ENCODE assay signal across 8 mouse cellular contexts in the genomic region with DNA sequence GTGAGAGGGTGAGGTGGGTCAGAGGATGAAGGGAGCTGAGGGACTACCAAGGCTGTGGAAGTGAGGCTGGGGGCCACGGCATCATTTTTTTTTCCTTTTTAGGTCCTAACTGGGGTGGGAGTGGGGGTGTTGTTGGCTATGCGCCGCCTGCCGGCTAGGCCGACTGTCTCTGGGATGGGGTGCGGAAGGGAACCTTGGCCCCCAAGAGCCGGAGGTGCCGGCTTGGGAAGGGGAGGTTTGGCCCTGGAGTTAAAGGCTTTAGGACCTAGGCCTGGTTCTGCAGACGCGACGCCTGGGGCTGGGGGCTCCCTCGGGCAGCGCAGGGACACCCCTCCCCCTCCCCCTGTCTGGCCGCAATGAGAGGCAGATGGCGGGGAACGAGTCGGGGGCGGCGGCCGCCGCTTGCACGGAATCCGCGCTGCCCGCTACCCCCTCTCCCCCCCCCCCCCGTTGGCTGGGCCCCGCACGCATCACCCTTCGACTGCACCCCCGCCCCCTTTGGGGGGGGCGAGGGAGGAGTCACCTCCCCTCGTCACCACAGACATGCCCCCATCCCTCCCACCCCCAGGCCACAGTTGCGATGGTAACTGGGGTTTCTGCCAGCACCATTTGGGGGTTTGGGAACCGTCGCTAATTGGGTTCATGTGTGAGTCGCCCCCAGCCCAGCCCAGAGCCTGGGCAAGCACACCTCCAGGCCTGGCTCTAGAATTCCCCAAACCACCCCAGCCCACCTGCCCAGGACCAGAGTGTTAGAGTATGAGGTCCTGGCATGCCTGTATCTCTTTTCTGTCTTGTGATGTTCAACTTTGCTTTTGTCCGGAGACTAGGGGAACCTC. TPM values are rescaled to one million over a fixed set of nuclear protein-coding genes. Genes with fewer than 3 reads are reported as not detected.
DNase-seq lines count a peak whose midpoint lies in the region; ATAC-seq lines count a peak whose summit lies in the region.

No protein-coding gene starts in this region.

- under 1% methylated on average over 19 of the region's 37 CpGs for WGBS in kidney, embryonic 16.5 days
- 0% methylated on average over 23 of the region's 37 CpGs for WGBS in midbrain, embryonic 11.5 days

- peak overlapping the region; percentile 83 for H3K4me2 ChIP-seq in kidney, embryonic 16.5 days (replicated peaks; ENCODE audit: low read depth, low read length)
- peak overlapping the region; percentile 89 for H3K4me2 ChIP-seq in midbrain, embryonic 11.5 days

- intact Hi-C loops in left cerebral cortex, postnatal 4 days (cut with DNase I): no loop called here
- intact Hi-C loops in gastrocnemius, postnatal 36 days (cut with DNase I): no loop called here

- H3K4me1 ChIP-seq in kidney, embryonic 16.5 days (ENCODE audit: insufficient read depth, low read length): peaks cover 42% of the 10 kb centered on the region
- peaks cover 35% of the 10 kb centered on the region for H3K4me1 ChIP-seq in midbrain, embryonic 11.5 days (ENCODE audit: control insufficient read depth, insufficient read depth, low read length)

- H3K9me3 ChIP-seq in kidney, embryonic 16.5 days (ENCODE audit: low read length): no peaks in the 10 kb centered on the region
- H3K9me3 ChIP-seq in midbrain, embryonic 11.5 days (ENCODE audit: control insufficient read depth, low read length): no peaks in the 10 kb centered on the region

- peak overlapping the region; percentile 53 for H3K4me3 ChIP-seq in kidney, embryonic 16.5 days (ENCODE audit: low read length)
- peak overlapping the region; percentile 45 for H3K4me3 ChIP-seq in midbrain, embryonic 11.5 days (ENCODE audit: low read depth, low read length)

- peak overlapping the region; percentile 98 for H3K27ac ChIP-seq in kidney, embryonic 16.5 days (ENCODE audit: low read length)
- no peak overlapping the region for H3K27ac ChIP-seq in midbrain, embryonic 11.5 days (ENCODE audit: low read depth, low read length)

- peak overlapping the region; percentile 75 for H3K9ac ChIP-seq in kidney, embryonic 16.5 days (replicated peaks; ENCODE audit: low read length)
- peak overlapping the region; percentile 68 for H3K9ac ChIP-seq in midbrain, embryonic 11.5 days (ENCODE audit: low read length)

- H3K36me3 ChIP-seq in kidney, embryonic 16.5 days (ENCODE audit: insufficient read depth, low read length): 0 out of 2 replicates have a peak, but pooled peaks cover 6% of the 10 kb centered on the region
- H3K36me3 ChIP-seq in midbrain, embryonic 11.5 days (ENCODE audit: control insufficient read depth, insufficient read depth, low read length): no peaks in the 10 kb centered on the region

- H3K27me3 ChIP-seq in kidney, embryonic 16.5 days (ENCODE audit: insufficient read depth, low read length): no peaks in the 10 kb centered on the region
- H3K27me3 ChIP-seq in midbrain, embryonic 11.5 days (ENCODE audit: control insufficient read depth, insufficient read depth, low read length): peaks cover 19% of the 10 kb centered on the region

- DNase-seq in left cerebral cortex, postnatal 4 days: peak; percentile 81
- no peak for DNase-seq in left cerebral cortex, adult 18-20 months (ENCODE audit: low spot score in 2 of 2)
- peak; percentile 53 for DNase-seq in embryo, embryonic 10 days (ENCODE audit: low spot score)
- peak; percentile 19 to 35 for DNase-seq in gastrocnemius, postnatal 36 days
- DNase-seq in midbrain, embryonic 11.5 days (ENCODE audit: low spot score, missing footprints): peak; percentile 94
- no peak for DNase-seq in c-Kit-positive CD71-positive TER-119-positive erythroid progenitor cells, embryonic 14.5 days (ENCODE audit: low spot score)
- no peak for DNase-seq in frontal cortex, adult 2 months (ENCODE audit: extremely low spot score in 1 of 2, low spot score in 1 of 2)

- no peak for ATAC-seq in kidney, embryonic 16.5 days (ENCODE audit: low FRiP score, low TSS enrichment)
- peak; percentile 38 for ATAC-seq in midbrain, embryonic 11.5 days (ENCODE audit: low FRiP score)

RNA-seq across cellular contexts. Expression of a gene that starts 2.5 kb away (rescaled TPM):
- total RNA-seq in left cerebral cortex, postnatal 4 days (2021): 1 to 10 TPM; 8.2 TPM
- 1 to 10 TPM; 3.0 to 3.3 TPM for total RNA-seq in left cerebral cortex, adult 18-20 months (2021)
- total RNA-seq in gastrocnemius, postnatal 36 days (2021): 1 to 10 TPM; 3.3 TPM
- polyA plus RNA-seq in kidney, embryonic 16.5 days (2015; fragmentation: Nextera tagmentation; extraction: Ambion mirVana): 38.2 and 38.7 TPM in 2 replicates
- 9.9 and 11.5 TPM in 2 replicates for polyA plus RNA-seq in midbrain, embryonic 11.5 days (2014; fragmentation: Nextera tagmentation; extraction: Ambion mirVana)
- 1.5 and 2.7 TPM in 2 replicates for polyA plus RNA-seq in frontal cortex, adult 2 months (2012; rRNA removed)

RNA-seq across cellular contexts. Expression of a gene that starts 28.4 kb away (rescaled TPM):
- total RNA-seq in left cerebral cortex, postnatal 4 days (2021): 10 to 100 TPM; 39.1 to 40.9 TPM
- total RNA-seq in left cerebral cortex, adult 18-20 months (2021): 1 to 10 TPM; 6.2 to 9.0 TPM
- total RNA-seq in gastrocnemius, postnatal 36 days (2021): 1 to 10 TPM; 2.1 to 2.7 TPM
- polyA plus RNA-seq in kidney, embryonic 16.5 days (2015; fragmentation: Nextera tagmentation; extraction: Ambion mirVana): 22.5 and 25.1 TPM in 2 replicates
- polyA plus RNA-seq in midbrain, embryonic 11.5 days (2014; fragmentation: Nextera tagmentation; extraction: Ambion mirVana): 10.7 and 12.0 TPM in 2 replicates
- 3.8 and 4.3 TPM in 2 replicates for polyA plus RNA-seq in frontal cortex, adult 2 months (2012; rRNA removed)

RNA-seq across cellular contexts. Expression of a gene that starts 36.8 kb away (rescaled TPM):
- 1 to 10 TPM; 1.4 to 1.8 TPM for total RNA-seq in left cerebral cortex, postnatal 4 days (2021)
- total RNA-seq in left cerebral cortex, adult 18-20 months (2021): 1 to 10 TPM in 1 of 2 experiments, under 1 TPM in 1; 0.44 to 1.7 TPM
- under 1 TPM; 0.59 to 0.67 TPM for total RNA-seq in gastrocnemius, postnatal 36 days (2021)
- polyA plus RNA-seq in kidney, embryonic 16.5 days (2015; fragmentation: Nextera tagmentation; extraction: Ambion mirVana): 39.3 and 43.4 TPM in 2 replicates
- polyA plus RNA-seq in midbrain, embryonic 11.5 days (2014; fragmentation: Nextera tagmentation; extraction: Ambion mirVana): 4.0 and 4.5 TPM in 2 replicates
- 0.67 and 0.68 TPM in 2 replicates for polyA plus RNA-seq in frontal cortex, adult 2 months (2012; rRNA removed)

RNA-seq across cellular contexts. Expression of a gene that starts 41.5 kb away (rescaled TPM):
- total RNA-seq in left cerebral cortex, postnatal 4 days (2021): 1 to 10 TPM; 4.6 to 5.2 TPM
- total RNA-seq in left cerebral cortex, adult 18-20 months (2021): 1 to 10 TPM; 4.9 to 8.6 TPM
- 1 to 10 TPM; 5.3 to 6.5 TPM for total RNA-seq in gastrocnemius, postnatal 36 days (2021)
- polyA plus RNA-seq in kidney, embryonic 16.5 days (2015; fragmentation: Nextera tagmentation; extraction: Ambion mirVana): 16.7 and 19.7 TPM in 2 replicates
- 4.9 and 5.8 TPM in 2 replicates for polyA plus RNA-seq in midbrain, embryonic 11.5 days (2014; fragmentation: Nextera tagmentation; extraction: Ambion mirVana)
- polyA plus RNA-seq in frontal cortex, adult 2 months (2012; rRNA removed): 4.0 and 4.3 TPM in 2 replicates

RNA-seq across cellular contexts. Expression of a gene that starts 58.8 kb away (rescaled TPM):
- under 1 TPM; 0.44 to 0.74 TPM for total RNA-seq in left cerebral cortex, postnatal 4 days (2021)
- total RNA-seq in left cerebral cortex, adult 18-20 months (2021): under 1 TPM; 0.16 to 0.23 TPM
- not detected for total RNA-seq in gastrocnemius, postnatal 36 days (2021)
- 0.42 and 0.74 TPM in 2 replicates for polyA plus RNA-seq in kidney, embryonic 16.5 days (2015; fragmentation: Nextera tagmentation; extraction: Ambion mirVana)
- polyA plus RNA-seq in midbrain, embryonic 11.5 days (2014; fragmentation: Nextera tagmentation; extraction: Ambion mirVana): 0.03 and 0.23 TPM in 2 replicates
- 0.25 and 0.26 TPM in 2 replicates for polyA plus RNA-seq in frontal cortex, adult 2 months (2012; rRNA removed)

Comparison
In these comparisons a context has a peak if more than half of its experiments do, and no peak if none do; other contexts are left out.
1. DNase-seq: peak in left cerebral cortex, postnatal 4 days (single experiment), embryo, embryonic 10 days (single experiment), gastrocnemius, postnatal 36 days (2 of 2) and midbrain, embryonic 11.5 days (single experiment); none in left cerebral cortex, adult 18-20 months (0 of 2), c-Kit-positive CD71-positive TER-119-positive erythroid progenitor cells, embryonic 14.5 days (single experiment) and frontal cortex, adult 2 months (0 of 2).
2. RNA of a gene that starts 28.4 kb away (total RNA-seq): 39.1 to 40.9 TPM in left cerebral cortex, postnatal 4 days; 6.2 to 9.0 TPM in left cerebral cortex, adult 18-20 months and 2.1 to 2.7 TPM in gastrocnemius, postnatal 36 days; every median in the first group is over 4 times any median in the second.